10 mouse cellular contexts compared by ENCODE assay signal in the genomic region with DNA sequence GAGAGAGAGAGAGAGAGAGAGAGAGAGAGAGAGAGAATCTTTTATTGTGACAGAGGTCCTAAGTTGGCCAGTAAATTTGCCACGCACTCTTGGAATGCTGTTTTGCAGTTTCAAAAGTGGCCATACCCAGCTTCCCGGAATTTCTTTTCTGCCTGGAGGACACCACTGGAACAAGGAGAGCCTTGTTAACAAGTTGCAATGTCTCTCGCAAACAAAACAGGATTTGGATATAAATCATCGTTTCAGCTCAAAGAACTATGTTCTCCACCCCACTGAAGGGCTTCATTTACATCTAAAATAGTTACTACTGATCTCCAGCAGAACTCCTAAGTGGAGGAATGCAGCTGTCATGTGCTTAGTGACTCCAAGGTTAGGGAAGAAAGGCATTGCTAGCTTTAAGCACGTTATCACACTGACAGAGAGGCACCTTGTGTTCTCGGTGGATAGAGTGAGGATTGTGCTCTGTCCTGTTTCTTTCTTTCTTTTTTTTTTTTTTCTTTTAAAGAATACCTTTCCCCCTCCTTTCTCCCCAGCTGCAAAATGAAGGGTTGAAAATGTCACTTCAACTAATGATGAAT.
DNase-seq lines count a peak whose midpoint lies in the region; ATAC-seq and TF ChIP-seq lines count a peak whose summit lies in the region.
"Had no signal": no experiment of that assay in that cellular context is flagged by ENCODE, and none has a peak within 500 bp of the region (broad histone marks: within the 10 kb centered on the region; RNA-seq: fewer than 3 reads in every experiment).

No protein-coding gene starts in this region.

- DNase-seq in hindbrain, embryonic 10.5 days (ENCODE audit: low spot score) = no peak
- DNase-seq in hindbrain, embryonic 14.5 days (ENCODE audit: low spot score) = no peak
- peak; percentile 27 for DNase-seq in ES-E14 (ENCODE audit: low read depth, low spot score)
- DNase-seq in adrenal gland, postnatal 10 days = peak; percentile 4
- no peak for DNase-seq in thymus, postnatal 4 days
- DNase-seq in left cerebral cortex, adult 8-10 months (ENCODE audit: low spot score in 2 of 2) = no peak

- in situ Hi-C loops in ES-E14 (cut with MboI; ENCODE audit: low sequenced_read_pairs in 2 of 2, unreplicated experiment in 2 of 2) = no loop called here

- H3K4me3 ChIP-seq in hindbrain, embryonic 10.5 days = no peak overlapping the region
- H3K4me3 ChIP-seq in hindbrain, embryonic 14.5 days (replicated peaks; ENCODE audit: low read length) = no peak overlapping the region
- no peak overlapping the region for H3K4me3 ChIP-seq in ES-E14 (ENCODE audit: insufficient read depth in 1 of 2, low read depth in 1 of 2, low read length in 2 of 2, poor library complexity in 1 of 2, severe bottlenecking in 1 of 2)
- H3K4me3 ChIP-seq in kidney, embryonic 14.5 days (ENCODE audit: low read length) = no peak overlapping the region
- H3K4me3 ChIP-seq: hindbrain, embryonic 15.5 days had no signal

- H3K9me3 ChIP-seq in hindbrain, embryonic 10.5 days = no peaks in the 10 kb centered on the region
- no peaks in the 10 kb centered on the region for H3K9me3 ChIP-seq in hindbrain, embryonic 14.5 days (ENCODE audit: control insufficient read depth, low read length)
- H3K9me3 ChIP-seq in ES-E14 (ENCODE audit: control insufficient read depth, insufficient read depth, low read depth, low read length) = no peaks in the 10 kb centered on the region
- H3K9me3 ChIP-seq in kidney, embryonic 14.5 days (ENCODE audit: control insufficient read depth, low read length) = no peaks in the 10 kb centered on the region
- H3K9me3 ChIP-seq: G1E; hindbrain, embryonic 15.5 days had no signal

- 10% methylated on average over 6 of the region's 6 CpGs for WGBS in hindbrain, embryonic 10.5 days
- 8% methylated on average over 6 of the region's 6 CpGs for WGBS in hindbrain, embryonic 14.5 days
- 14% methylated on average over 6 of the region's 6 CpGs for WGBS in kidney, embryonic 14.5 days

- ATAC-seq in hindbrain, embryonic 14.5 days (ENCODE audit: low FRiP score) = no peak; the same call in 1 of the 2 replicates
- ATAC-seq in kidney, embryonic 14.5 days (ENCODE audit: low FRiP score, low TSS enrichment) = no peak
- no peak for ATAC-seq in activated CD4-positive, CD25-positive, alpha-beta regulatory T cell, adult 4 months

- no peak overlapping the region for H3K9ac ChIP-seq in hindbrain, embryonic 14.5 days
- no peak overlapping the region for H3K9ac ChIP-seq in ES-E14 (ENCODE audit: insufficient read depth, low read depth, low read length, poor library complexity, severe bottlenecking)
- no peak overlapping the region for H3K9ac ChIP-seq in kidney, embryonic 14.5 days (ENCODE audit: low read depth, low read length)
- H3K9ac ChIP-seq: hindbrain, embryonic 15.5 days had no signal

- H3K4me2 ChIP-seq in hindbrain, embryonic 14.5 days (replicated peaks) = no peak overlapping the region
- no peak overlapping the region for H3K4me2 ChIP-seq in kidney, embryonic 14.5 days (replicated peaks; ENCODE audit: low read depth, low read length)
- H3K4me2 ChIP-seq: hindbrain, embryonic 15.5 days had no signal

- no peaks in the 10 kb centered on the region for H3K36me3 ChIP-seq in hindbrain, embryonic 10.5 days
- no peaks in the 10 kb centered on the region for H3K36me3 ChIP-seq in hindbrain, embryonic 14.5 days (replicated peaks; ENCODE audit: control insufficient read depth, insufficient read depth)
- H3K36me3 ChIP-seq in ES-E14 (ENCODE audit: control insufficient read depth, insufficient read depth, low read length, poor library complexity, severe bottlenecking) = no peaks in the 10 kb centered on the region
- no peaks in the 10 kb centered on the region for H3K36me3 ChIP-seq in kidney, embryonic 14.5 days (ENCODE audit: control insufficient read depth, insufficient read depth, low read length)
- H3K36me3 ChIP-seq: G1E; hindbrain, embryonic 15.5 days had no signal

- H3K27me3 ChIP-seq in hindbrain, embryonic 10.5 days (ENCODE audit: insufficient read depth, poor library complexity, severe bottlenecking) = no peaks in the 10 kb centered on the region
- H3K27me3 ChIP-seq in hindbrain, embryonic 14.5 days (ENCODE audit: control insufficient read depth, insufficient read depth, low read length) = no peaks in the 10 kb centered on the region
- no peaks in the 10 kb centered on the region for H3K27me3 ChIP-seq in kidney, embryonic 14.5 days (ENCODE audit: control insufficient read depth, insufficient read depth, low read length)
- H3K27me3 ChIP-seq: hindbrain, embryonic 15.5 days had no signal

- H3K27ac ChIP-seq in hindbrain, embryonic 10.5 days = peak overlapping the region; percentile 50; the same call in 1 of the 2 replicates
- no peak overlapping the region for H3K27ac ChIP-seq in hindbrain, embryonic 14.5 days
- H3K27ac ChIP-seq in ES-E14 (ENCODE audit: insufficient read depth, low read depth, low read length, poor library complexity, severe bottlenecking) = no peak overlapping the region
- peak overlapping the region; percentile 32; the same call in 1 of the 2 replicates for H3K27ac ChIP-seq in kidney, embryonic 14.5 days (ENCODE audit: low read depth, low read length)
- H3K27ac ChIP-seq: hindbrain, embryonic 15.5 days had no signal

- H3K4me1 ChIP-seq in hindbrain, embryonic 10.5 days (replicated peaks) = peaks cover 33% of the 10 kb centered on the region
- H3K4me1 ChIP-seq in hindbrain, embryonic 14.5 days (replicated peaks; ENCODE audit: control insufficient read depth, insufficient read depth, low read length) = no peaks in the 10 kb centered on the region
- peaks cover 0 to 2% of the 10 kb centered on the region in 2 experiments; a peak in 1 of 4 replicates for H3K4me1 ChIP-seq in ES-E14 (ENCODE audit: control insufficient read depth in 2 of 2, insufficient read depth in 2 of 2, low read length in 2 of 2, poor library complexity in 1 of 2)
- peaks cover 5% of the 10 kb centered on the region; the same call in 1 of the 2 replicates for H3K4me1 ChIP-seq in kidney, embryonic 14.5 days (ENCODE audit: control insufficient read depth, insufficient read depth, low read length)

TF ChIP-seq in ES-E14, 5 proteins besides CTCF, POLR2A, EP300 and RAD21:
- TF ChIP-seq ZNF384 (IDR thresholded peaks at IDR 0.05; ENCODE audit: low read depth, low read length) = no peak
- TF ChIP-seq CHD2 (IDR thresholded peaks at IDR 0.05; ENCODE audit: low read depth, low read length) = no peak
- no peak for TF ChIP-seq MAFK (IDR thresholded peaks at IDR 0.05; ENCODE audit: insufficient read depth, low read depth, low read length)
- no peak for TF ChIP-seq ZC3H11A (IDR thresholded peaks at IDR 0.05; ENCODE audit: borderline replicate concordance, low read depth, low read length)
- no peak for TF ChIP-seq HCFC1 (IDR thresholded peaks at IDR 0.05; ENCODE audit: borderline replicate concordance, insufficient read depth, low read length)

Comparison
In these comparisons a context has a peak if more than half of its experiments do, and no peak if none do; other contexts are left out.
1. H3K27ac ChIP-seq: peak in hindbrain, embryonic 10.5 days (single experiment) and kidney, embryonic 14.5 days (single experiment); none in hindbrain, embryonic 14.5 days (single experiment) and ES-E14 (single experiment).
2. DNase-seq: peak in ES-E14 (single experiment) and adrenal gland, postnatal 10 days (single experiment); none in hindbrain, embryonic 10.5 days (single experiment), hindbrain, embryonic 14.5 days (single experiment), thymus, postnatal 4 days (single experiment) and left cerebral cortex, adult 8-10 months (0 of 2).